Mouse (Mus musculus) intestine, postnatal 0 days (tissue): ENCODE results near the gene Cadps. TPM values are rescaled to one million over a fixed set of nuclear protein-coding genes. Genes with fewer than 3 reads are reported as not detected.

Experiments used
- ATAC-seq: fragments of 200-750 bp; cut with Nextera tagmentation; 2 replicates; pipeline ENCODE4 v1.8.0; 2017; ENCODE audit warnings: mild to moderate bottlenecking, moderate TSS enrichment, moderate library complexity
- H3K27ac ChIP-seq: fragments of 300-500 bp; sonication (generic); 2 replicates; pipeline ENCODE4 v1.5.1; 2014; ENCODE audit warnings: mild to moderate bottlenecking, low read depth, low read length, moderate library complexity
- H3K27me3 ChIP-seq: fragments of 300-500 bp; sonication (generic); replicated peaks from 2 replicates; pipeline ENCODE4 v1.6.1; 2014; ENCODE audit warnings: low read length, mixed read lengths; ENCODE audit not compliant: control insufficient read depth, insufficient read depth
- H3K36me3 ChIP-seq: fragments of 300-500 bp; sonication (generic); 2 replicates; pipeline ENCODE4 v1.6.1; 2014; ENCODE audit warnings: mild to moderate bottlenecking, moderate library complexity; ENCODE audit not compliant: control insufficient read depth, insufficient read depth
- H3K4me1 ChIP-seq: fragments of 300-500 bp; sonication (generic); replicated peaks from 2 replicates; pipeline ENCODE4 v1.6.1; 2014; ENCODE audit warnings: antibody characterized with exemption, low read length, mixed read lengths; ENCODE audit not compliant: control insufficient read depth, insufficient read depth
- H3K4me2 ChIP-seq: fragments of 300-500 bp; sonication (generic); replicated peaks from 2 replicates; pipeline ENCODE4 v1.6.1; 2014; ENCODE audit warnings: low read depth, mild to moderate bottlenecking, moderate library complexity
- H3K4me3 ChIP-seq: fragments of 300-500 bp; sonication (generic); 2 replicates; pipeline ENCODE4 v1.5.1; 2014; ENCODE audit warnings: low read depth, low read length
- H3K9ac ChIP-seq: fragments of 300-500 bp; sonication (generic); 2 replicates; pipeline ENCODE4 v1.6.1; 2014; ENCODE audit warnings: mild to moderate bottlenecking, low read depth, low read length
- H3K9me3 ChIP-seq: fragments of 300-500 bp; sonication (generic); 2 replicates; pipeline ENCODE4 v1.6.1; 2016; ENCODE audit warnings: mixed run types; ENCODE audit not compliant: control insufficient read depth
- CTCF ChIP-seq: sonication (generic); IDR thresholded peaks from 2 replicates; pipeline ENCODE4 v1.5.1; 2016; ENCODE audit warnings: low read depth, mild to moderate bottlenecking, control low read depth, antibody characterized with exemption, moderate library complexity
- WGBS: fragments of 180-500 bp; shearing (Covaris S2); extraction: QIAGEN DNeasy Blood & Tissue Kit; methylation state at CpG from one replicate; pipeline ENCODE4 v1.1.7; 2014; 5-methylcytosine and 5-hydroxymethylcytosine counted together
- polyA plus RNA-seq: library from polyadenylated mRNA; unstranded; fragments of >200 nt; fragmentation: Nextera tagmentation; extraction: Ambion mirVana; gene quantifications from 2 replicates; pipeline ENCODE4 v1.2.1, GENCODE M21; 2015

Cadps gene
- polyA plus RNA-seq, 1 experiment from 2014 or later, result 0.96 TPM

DNA sequence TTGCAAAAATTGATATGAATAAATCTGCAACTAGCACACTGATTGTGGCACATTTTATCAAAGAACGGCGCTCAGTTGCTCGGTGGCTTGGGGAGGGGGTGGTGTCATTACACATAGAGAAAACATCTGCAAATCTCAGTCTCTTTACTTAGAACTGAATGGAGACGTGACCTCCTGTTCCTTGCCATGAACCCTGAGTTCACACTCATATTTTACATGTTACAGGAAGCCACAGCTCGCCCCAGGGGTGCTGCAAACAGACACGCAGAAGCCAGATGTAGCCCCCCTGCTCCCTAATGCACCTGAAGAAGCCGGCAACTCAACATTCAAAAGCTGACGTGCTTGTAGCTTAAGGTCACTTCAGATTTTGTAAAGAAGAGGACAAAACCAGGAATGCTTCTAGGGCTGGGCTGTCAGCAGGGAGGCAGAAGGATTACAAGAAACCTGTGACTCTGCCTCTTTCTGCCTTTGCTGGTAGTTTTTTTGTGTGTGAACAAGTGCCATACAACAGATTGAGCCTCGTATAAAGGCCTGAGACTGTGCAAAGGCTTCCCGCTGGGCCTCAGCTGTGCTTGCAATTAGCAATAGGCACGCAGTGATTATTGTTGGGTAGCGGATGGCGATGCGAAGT, 434.0 kb downstream of the Cadps start:
- Histone ChIP-seq H3K27me3 (no peaks in the 10 kb centered on the region), H3K36me3 (no peaks in the 10 kb centered on the region), H3K4me2 (no peak overlapping the region), H3K4me1 (no peaks in the 10 kb centered on the region), H3K4me3 (no peak overlapping the region), H3K9me3 (no peaks in the 10 kb centered on the region), H3K27ac (no peak overlapping the region), H3K9ac (no peak overlapping the region)
- TF ChIP-seq CTCF, result no peak
- 58% methylated on average over 14 of the region's 14 CpGs for WGBS
- ATAC-seq, result no peak

DNA sequence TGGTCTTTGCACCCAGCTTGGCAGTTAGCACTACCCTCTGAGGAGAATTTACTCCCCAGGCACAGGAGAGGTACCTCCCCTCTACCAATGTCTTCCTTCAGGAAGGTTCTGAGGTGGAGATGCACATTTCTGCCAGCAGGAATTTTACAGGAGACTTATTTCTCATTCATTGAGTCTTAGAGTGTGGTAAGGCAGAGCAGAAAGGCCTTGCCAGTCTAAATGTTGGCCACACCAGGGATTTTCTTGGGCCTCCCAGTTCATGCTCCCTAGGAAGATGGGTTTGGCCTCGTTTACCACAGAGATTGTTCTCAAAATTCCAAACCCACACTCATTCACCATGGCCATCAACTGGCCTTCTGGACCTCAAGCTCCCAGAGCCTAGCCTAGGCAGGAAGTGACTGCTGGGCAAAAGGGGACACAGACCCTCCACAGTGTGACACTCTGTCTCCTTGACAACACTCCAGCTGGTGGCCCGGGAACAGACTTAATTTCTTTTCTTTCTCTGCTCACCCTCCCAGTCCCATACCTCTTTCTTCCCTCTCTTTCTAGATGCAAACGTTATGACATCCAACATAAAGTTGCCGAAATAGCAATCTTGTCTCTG, 434.6 kb downstream of the Cadps start:
- no peak for TF ChIP-seq CTCF

DNA sequence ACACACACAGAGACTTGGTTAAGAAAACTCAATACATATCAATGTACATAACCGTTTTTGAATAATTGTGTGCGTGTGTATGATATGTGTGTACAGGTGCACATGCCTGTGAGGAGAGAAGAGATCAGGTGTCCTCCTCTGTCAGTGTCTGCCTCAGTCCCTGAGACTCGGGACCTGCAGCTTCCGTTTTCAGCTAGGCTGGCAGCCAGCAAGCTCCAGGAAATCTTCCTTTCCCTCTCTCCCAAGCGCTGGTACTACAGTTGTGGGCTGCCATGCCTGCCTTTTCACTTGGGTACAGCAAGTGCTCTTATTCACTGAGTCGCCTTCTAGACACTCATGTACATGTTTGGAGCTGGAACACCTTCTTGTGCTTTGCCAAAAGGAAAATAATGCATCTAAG, 435.7 kb downstream of the Cadps start:
- no peak for TF ChIP-seq CTCF
- Histone ChIP-seq H3K4me2 (no peak overlapping the region), H3K9me3 (no peaks in the 10 kb centered on the region), H3K9ac (no peak overlapping the region), H3K4me3 (no peak overlapping the region), H3K4me1 (no peaks in the 10 kb centered on the region), H3K27ac (no peak overlapping the region), H3K36me3 (no peaks in the 10 kb centered on the region), H3K27me3 (no peaks in the 10 kb centered on the region)
- no peak for ATAC-seq
- 68% methylated on average over 6 of the region's 6 CpGs for WGBS

More for the DNA sequence above, 434.6 kb downstream of the Cadps start:
- Histone ChIP-seq H3K27ac (no peak overlapping the region), H3K4me2 (no peak overlapping the region), H3K4me1 (no peaks in the 10 kb centered on the region), H3K9ac (no peak overlapping the region), H3K36me3 (no peaks in the 10 kb centered on the region), H3K9me3 (no peaks in the 10 kb centered on the region), H3K4me3 (no peak overlapping the region), H3K27me3 (no peaks in the 10 kb centered on the region)
- ATAC-seq, result no peak
- 48% methylated on average over 4 of the region's 4 CpGs for WGBS

- Histone ChIP-seq H3K9ac (no peak overlapping the region), H3K4me2 (no peak overlapping the region), H3K27me3 (no peaks in the 10 kb centered on the region), H3K9me3 (no peaks in the 10 kb centered on the region), H3K27ac (no peak overlapping the region), H3K4me3 (no peak overlapping the region), H3K36me3 (no peaks in the 10 kb centered on the region), H3K4me1 (no peaks in the 10 kb centered on the region)
- ATAC-seq, result no peak
- TF ChIP-seq CTCF, result no peak
- 25% methylated on average over 9 of the region's 9 CpGs for WGBS
These were observed 445.0 kb downstream of the Cadps start for GRCm38 (mm10) chr14:12377883-12378282.

DNA sequence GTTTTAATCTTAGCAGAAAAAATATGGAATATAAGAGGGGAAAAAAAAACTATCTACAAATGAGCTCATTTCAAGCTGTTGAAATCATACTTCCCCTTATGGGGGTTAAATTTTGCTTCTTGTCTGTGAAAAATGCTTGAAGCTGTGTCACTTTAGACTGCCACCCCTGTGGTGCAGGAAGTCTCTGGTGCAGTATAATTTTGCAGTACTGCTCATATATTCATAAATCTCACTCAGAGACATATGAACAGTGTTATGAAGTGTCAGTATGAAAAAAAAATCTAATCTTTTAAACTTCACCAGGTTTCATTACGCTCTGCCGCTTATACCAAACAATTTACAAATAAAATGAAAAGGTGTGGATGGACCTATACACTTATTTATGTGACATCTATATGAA, 445.6 kb downstream of the Cadps start:
- no peak overlapping the region for H3K27ac ChIP-seq
- 96% methylated on average over 2 of the region's 2 CpGs for WGBS
- H3K27me3 ChIP-seq, result no peaks in the 10 kb centered on the region
- no peak overlapping the region for H3K9ac ChIP-seq
- no peaks in the 10 kb centered on the region for H3K4me1 ChIP-seq
- H3K4me3 ChIP-seq, result no peak overlapping the region
- no peak overlapping the region for H3K4me2 ChIP-seq
- no peaks in the 10 kb centered on the region for H3K36me3 ChIP-seq
- H3K9me3 ChIP-seq, result no peaks in the 10 kb centered on the region
- no peak for ATAC-seq
- TF ChIP-seq CTCF, result no peak

DNA sequence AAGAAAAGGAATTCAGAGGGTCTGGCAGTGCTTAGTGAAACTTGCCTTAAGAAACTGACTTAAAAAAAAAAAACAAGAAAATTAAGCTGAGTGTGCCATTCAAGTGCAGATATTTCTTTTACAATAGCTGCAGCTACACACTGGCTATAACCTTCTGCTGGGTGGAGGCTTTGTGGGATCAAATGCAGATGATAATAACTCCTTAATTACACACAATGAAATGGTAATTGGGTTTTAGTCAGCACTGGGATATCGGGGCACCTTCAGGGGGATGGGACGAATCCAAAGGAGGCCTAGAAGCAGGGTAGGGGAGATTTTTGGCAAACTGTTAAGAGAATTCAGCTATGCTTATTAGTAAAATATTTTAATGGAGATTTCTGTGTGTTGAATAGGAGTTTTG, 447.4 kb downstream of the Cadps start:
- H3K4me1 ChIP-seq, result no peaks in the 10 kb centered on the region
- 76% methylated on average over 2 of the region's 2 CpGs for WGBS
- no peak for ATAC-seq

More for the DNA sequence above, 447.4 kb downstream of the Cadps start:
- Histone ChIP-seq H3K27me3 (no peaks in the 10 kb centered on the region), H3K4me3 (no peak overlapping the region), H3K36me3 (no peaks in the 10 kb centered on the region), H3K27ac (no peak overlapping the region), H3K9ac (no peak overlapping the region), H3K9me3 (no peaks in the 10 kb centered on the region), H3K4me2 (no peak overlapping the region)
- TF ChIP-seq CTCF, result no peak
